Mouse (Mus musculus) ES-E14 (cell line): Measurements from ENCODE around the gene Gstp3. TPM values are rescaled to one million over a fixed set of nuclear protein-coding genes. Genes with fewer than 3 reads are reported as not detected.
"Not testable (repeated sequence)": the region's sequence is repeated elsewhere in the genome, so short reads cannot be mapped to it uniquely, and the experiment has no call there.

Experiments used
- DNase-seq: peaks from one replicate; pipeline ENCODE4 v3.0.0-alpha.2; 2013; ENCODE audit warnings: low read depth, low spot score
- H3K27ac ChIP-seq: 2 replicates; pipeline ENCODE4 v1.5.1; 2012; ENCODE audit warnings: low read depth, mild to moderate bottlenecking, low read length, moderate library complexity, mixed read lengths; ENCODE audit not compliant: poor library complexity, insufficient read depth, severe bottlenecking
- H3K36me3 ChIP-seq: 2 replicates; pipeline ENCODE4 v1.6.1; 2012; ENCODE audit warnings: mild to moderate bottlenecking, low read length, moderate library complexity, mixed read lengths; ENCODE audit not compliant: control insufficient read depth, poor library complexity, insufficient read depth, severe bottlenecking
- H3K4me1 ChIP-seq, 2 experiments: fragments of 150-350 bp in 1 of 2; sonication (generic) in 1 of 2; 2 replicates each; pipeline ENCODE4 v1.6.1; 2012; ENCODE audit warnings: low read length in 2 of 2, mild to moderate bottlenecking in 1 of 2, mixed read lengths in 1 of 2; ENCODE audit not compliant: control insufficient read depth in 2 of 2, insufficient read depth in 2 of 2, poor library complexity in 1 of 2
- H3K4me3 ChIP-seq, 2 experiments: fragments of 150-350 bp in 1 of 2; sonication (generic) in 1 of 2; 2 replicates each; pipeline ENCODE4 v1.5.1; 2012; ENCODE audit warnings: low read length in 2 of 2, low read depth in 1 of 2, mild to moderate bottlenecking in 1 of 2, mixed read lengths in 1 of 2; ENCODE audit not compliant: insufficient read depth in 1 of 2, poor library complexity in 1 of 2, severe bottlenecking in 1 of 2
- H3K9ac ChIP-seq: 2 replicates; pipeline ENCODE4 v1.6.1; 2012; ENCODE audit warnings: low read depth, mild to moderate bottlenecking, low read length, mixed read lengths; ENCODE audit not compliant: poor library complexity, insufficient read depth, severe bottlenecking
- H3K9me3 ChIP-seq: fragments of 150-350 bp; sonication (generic); 2 replicates; pipeline ENCODE4 v1.6.1; 2012; ENCODE audit warnings: low read depth, mild to moderate bottlenecking, low read length; ENCODE audit not compliant: control insufficient read depth, insufficient read depth
- CHD2 ChIP-seq: IDR thresholded peaks from 2 replicates; pipeline ENCODE4 v1.6.1; 2014; ENCODE audit warnings: mild to moderate bottlenecking, low read depth, low read length, inconsistent platforms
- HCFC1 ChIP-seq: IDR thresholded peaks from 2 replicates; pipeline ENCODE4 v1.6.1; 2012; ENCODE audit warnings: low read length, inconsistent platforms, borderline replicate concordance; ENCODE audit not compliant: insufficient read depth
- MAFK ChIP-seq: IDR thresholded peaks from 2 replicates; pipeline ENCODE4 v1.6.1; 2014; ENCODE audit warnings: mild to moderate bottlenecking, low read depth, low read length, inconsistent platforms; ENCODE audit not compliant: insufficient read depth
- ZC3H11A ChIP-seq: IDR thresholded peaks from 2 replicates; pipeline ENCODE4 v1.6.1; 2012; ENCODE audit warnings: low read depth, mild to moderate bottlenecking, inconsistent platforms, low read length, borderline replicate concordance
- ZNF384 ChIP-seq: IDR thresholded peaks from 2 replicates; pipeline ENCODE4 v1.6.1; 2012; ENCODE audit warnings: low read depth, low read length, inconsistent platforms
- in situ Hi-C, 2 experiments: fragments of 600-800 bp; cut with MboI; formaldehyde crosslinking; loops; one replicate each; pipeline ENCODE4 v1.15.1; 2025; ENCODE audit warnings: low sequenced_read_pairs in 2 of 2, inconsistent platforms in 1 of 2; ENCODE audit not compliant: unreplicated experiment in 2 of 2
- total RNA-seq: library from RNA; depleted of rRNA; stranded (reverse); fragments of 300-350 nt; gene quantifications from 2 replicates; pipeline ENCODE4 v1.2.3, GENCODE M21; 2012

Gene Gstp3
- total RNA-seq, 1 experiment: 3.4 TPM

DNA sequence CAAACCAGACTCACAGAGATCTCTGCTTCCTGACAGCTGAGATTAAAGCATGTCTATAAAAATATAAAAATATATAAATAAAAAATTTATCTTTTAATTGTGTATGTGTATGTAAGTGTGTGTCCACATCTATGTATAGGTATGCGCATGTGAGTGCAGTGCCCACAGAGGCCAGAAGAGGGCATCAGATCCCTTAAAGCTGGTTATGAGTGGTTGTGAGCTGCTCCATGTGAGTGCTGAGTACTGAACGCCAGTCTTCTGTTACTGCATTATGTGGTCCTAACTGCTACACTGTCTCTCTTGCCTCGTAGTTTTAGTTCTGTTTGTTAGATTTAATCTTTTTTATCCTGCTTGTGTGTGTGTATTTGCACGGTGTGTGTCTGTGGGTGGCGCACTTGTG, 8.4 kb downstream of the Gstp3 start:
- no peak overlapping the region for H3K4me3 ChIP-seq
- H3K27ac ChIP-seq: no peak overlapping the region
- no peaks in the 10 kb centered on the region for H3K36me3 ChIP-seq
- in situ Hi-C loops: no loop called here
- no peak overlapping the region for H3K9ac ChIP-seq
- H3K4me1 ChIP-seq: peaks cover 8 to 10% of the 10 kb centered on the region in 2 experiments
- DNase-seq: no peak
- no peaks in the 10 kb centered on the region for H3K9me3 ChIP-seq
- TF ChIP-seq MAFK (no peak), CHD2 (no peak), ZC3H11A (no peak), HCFC1 (no peak), ZNF384 (no peak)

DNA sequence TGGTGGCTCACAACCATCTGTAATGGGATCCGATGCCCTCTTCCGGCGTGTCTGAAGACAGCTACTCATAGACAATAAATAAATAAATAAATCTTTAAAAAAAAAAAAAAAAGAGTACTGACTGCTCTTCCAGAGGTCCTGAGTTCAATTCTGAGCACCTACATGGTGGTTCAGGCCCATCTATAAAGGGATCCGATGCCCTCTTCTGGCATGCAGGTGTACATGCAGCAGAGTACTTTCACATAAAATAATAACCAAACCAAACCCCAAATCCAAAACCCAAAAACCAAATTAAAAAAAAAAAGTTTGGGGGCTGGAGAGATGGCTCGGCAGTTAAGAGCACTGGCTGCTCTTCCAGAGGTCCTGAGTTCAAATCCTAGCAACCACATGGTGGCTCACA, 10.3 kb downstream of the Gstp3 start:
- H3K4me3 ChIP-seq, H3K9ac ChIP-seq, H3K4me1 ChIP-seq, DNase-seq, H3K9me3 ChIP-seq, H3K27ac ChIP-seq, H3K36me3 ChIP-seq, in situ Hi-C loops: not testable (repeated sequence)
- 0 out of 2 replicates have a peak, but pooled peaks have one; percentile 7 for TF ChIP-seq ZNF384

GRCm38 (mm10) chr19:4047859-4048258, 11.5 kb downstream of the Gstp3 start:
- no peak overlapping the region; the same call in 1 of the 2 replicates for H3K9ac ChIP-seq
- no peaks in the 10 kb centered on the region for H3K9me3 ChIP-seq
- in situ Hi-C loops: no loop called here
- TF ChIP-seq ZNF384 (no peak), ZC3H11A (peak; percentile 70; the same call in 1 of the 2 replicates)
- peaks cover 2 to 8% of the 10 kb centered on the region in 2 experiments; a peak in 3 of 4 replicates for H3K4me1 ChIP-seq
- no peak overlapping the region; the same call in 1 of the 2 replicates for H3K27ac ChIP-seq
- peak; percentile 86 for DNase-seq
- H3K4me3 ChIP-seq: no peak overlapping the region
- no peaks in the 10 kb centered on the region; the same call in 1 of the 2 replicates for H3K36me3 ChIP-seq

DNA sequence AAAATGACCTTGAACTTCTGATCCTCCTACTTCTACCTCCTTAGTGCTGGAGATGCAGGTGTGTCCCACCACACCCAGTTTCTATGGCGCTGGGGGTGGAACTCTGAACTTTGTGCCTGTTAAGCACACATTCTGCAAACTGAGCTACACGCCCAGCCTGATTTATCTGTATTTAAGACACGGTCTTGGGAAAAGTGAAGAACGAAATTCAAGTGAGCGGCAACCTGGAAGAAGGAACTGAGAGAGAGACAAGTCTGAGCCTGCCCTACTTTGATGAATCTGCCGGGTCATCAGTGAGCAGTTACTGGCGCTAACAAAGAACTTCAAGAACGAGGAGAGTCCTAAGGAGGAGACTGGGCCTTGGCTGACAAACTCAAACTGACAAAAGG, 12.5 kb downstream of the Gstp3 start:
- in situ Hi-C loops: no loop called here
- peaks cover 4 to 11% of the 10 kb centered on the region in 2 experiments; a peak in 3 of 4 replicates for H3K4me1 ChIP-seq
- peak; percentile 65 for DNase-seq
- H3K36me3 ChIP-seq: no peaks in the 10 kb centered on the region; the same call in 1 of the 2 replicates
- H3K9me3 ChIP-seq: no peaks in the 10 kb centered on the region
- peak overlapping the region; percentile 15 to 18; a peak in 3 of 4 replicates for H3K4me3 ChIP-seq
- peak overlapping the region; percentile 97 for H3K27ac ChIP-seq
- TF ChIP-seq MAFK (0 out of 2 replicates have a peak, but pooled peaks have one; percentile 49), ZC3H11A (no peak)
- peak overlapping the region; percentile 13 for H3K9ac ChIP-seq

DNA sequence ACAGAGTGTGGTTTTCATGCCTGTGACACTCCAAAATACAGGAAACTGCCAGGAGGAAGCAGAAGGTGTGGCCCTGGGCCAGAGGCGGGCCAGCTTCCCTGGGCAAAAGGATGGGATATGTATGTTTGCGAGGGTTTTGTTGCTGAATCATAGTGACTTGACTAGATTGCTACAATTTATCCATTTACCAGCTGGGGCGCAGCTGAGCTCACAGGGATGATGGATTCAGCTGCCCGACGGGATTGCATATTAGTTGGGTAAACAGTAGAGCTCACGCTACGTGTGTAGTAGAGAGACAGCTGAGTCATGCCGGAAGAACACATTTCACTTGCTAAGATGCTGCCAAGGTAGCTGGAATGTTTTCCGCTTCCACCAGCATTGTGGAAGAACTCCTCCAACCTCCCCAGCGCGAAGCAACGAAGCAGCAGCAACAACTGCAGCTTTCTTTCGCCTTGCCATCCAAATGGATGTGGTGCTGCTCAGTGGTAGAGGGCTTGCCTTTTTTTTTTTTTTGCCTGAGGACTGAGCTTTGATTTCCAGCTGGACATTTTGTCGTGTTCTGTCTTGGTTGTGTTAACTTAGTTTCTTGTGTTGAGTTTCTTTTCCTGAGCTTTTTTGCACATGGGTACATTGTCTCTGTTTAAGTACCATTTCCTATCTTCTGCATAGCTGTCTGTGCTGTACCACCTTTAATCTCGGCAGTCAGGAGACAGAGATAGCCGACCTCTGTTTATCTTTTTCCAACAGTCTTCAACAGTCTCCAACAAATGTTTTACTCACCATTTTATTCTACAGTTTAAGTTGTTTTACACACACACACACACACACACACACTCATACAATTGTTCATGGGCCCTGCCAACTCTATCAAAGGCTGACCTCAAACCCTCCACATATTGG, 13.2 kb downstream of the Gstp3 start, which contains the start of gene Gstp2:
TSS of gene Gstp2 (minus strand) at position 58 of the 900 bp plus-strand sequence.
- no peaks in the 10 kb centered on the region; the same call in 1 of the 2 replicates for H3K36me3 ChIP-seq
- peak; percentile 75 for DNase-seq
- H3K9me3 ChIP-seq: no peaks in the 10 kb centered on the region
- H3K4me1 ChIP-seq: peaks cover 4 to 11% of the 10 kb centered on the region in 2 experiments; a peak in 3 of 4 replicates
- H3K4me3 ChIP-seq: peak within 1 kb of the TSS; percentile 30 to 42
- peak within 1 kb of the TSS; percentile 97 for H3K27ac ChIP-seq
- peak within 1 kb of the TSS; percentile 50 for H3K9ac ChIP-seq
- in situ Hi-C loops: no loop called here
- TF ChIP-seq ZC3H11A (no peak), HCFC1 (no peak), ZNF384 (peak; percentile 70), CHD2 (no peak), MAFK (peak; percentile 99)

DNA sequence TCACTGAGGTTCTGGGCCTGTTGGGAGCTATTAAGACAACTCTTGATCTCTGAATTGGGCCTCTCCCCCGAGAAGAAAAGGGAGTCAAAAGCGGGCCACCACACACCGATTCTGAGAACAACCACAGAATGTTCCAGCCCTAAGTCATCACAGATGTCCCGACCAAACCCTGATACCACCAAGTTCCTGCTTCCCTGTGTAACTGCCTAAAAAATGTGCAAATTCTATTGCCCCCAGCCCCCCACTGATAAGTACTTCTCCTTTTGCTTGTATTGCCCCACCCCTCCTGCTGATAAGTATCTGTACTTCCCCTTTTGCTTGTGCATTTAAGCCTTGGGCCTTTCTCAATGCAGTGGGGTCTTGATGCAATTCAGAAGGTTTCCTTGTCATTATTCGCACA, 15.3 kb downstream of the Gstp3 start:
- H3K9ac ChIP-seq, H3K9me3 ChIP-seq, H3K4me3 ChIP-seq, DNase-seq, in situ Hi-C loops, H3K36me3 ChIP-seq, H3K27ac ChIP-seq: not testable (repeated sequence)
- peaks cover 4 to 11% of the 10 kb centered on the region in 2 experiments; a peak in 3 of 4 replicates for H3K4me1 ChIP-seq
